Mouse (Mus musculus): ENCODE data around the gene Chd4.
"Not testable (repeated sequence)": the region's sequence is repeated elsewhere in the genome, so short reads cannot be mapped to it uniquely, and the experiment has no call there.

The Chd4 gene

GRCm38 (mm10) chr6:125160854-125161760, 65.3 kb downstream of the Chd4 start:
- peak; percentile 35 for DNase-seq (ENCODE audit: low spot score)

GRCm38 (mm10) chr6:125161971-125162370, 66.2 kb downstream of the Chd4 start:
- peak; percentile 55 for DNase-seq (ENCODE audit: low spot score)

GRCm38 (mm10) chr6:125162615-125163305, 67.0 kb downstream of the Chd4 start:
- DNase-seq (ENCODE audit: low spot score): not testable (repeated sequence)

- DNase-seq (ENCODE audit: low spot score): no peak
Observed at GRCm38 (mm10) chr6:125163801-125164657, 68.2 kb downstream of the Chd4 start.

GRCm38 (mm10) chr6:125164672-125165327, 69.0 kb downstream of the Chd4 start:
- no peak for DNase-seq (ENCODE audit: low spot score)

GRCm38 (mm10) chr6:125165328-125165891, 69.6 kb downstream of the Chd4 start:
- peak; percentile 95 for DNase-seq (ENCODE audit: low spot score)

GRCm38 (mm10) chr6:125166051-125166751, 70.4 kb downstream of the Chd4 start, which contains the start of gene Gapdh:
Gene Gapdh (minus strand): TSS chr6:125166467.
- DNase-seq (ENCODE audit: low spot score): peak; percentile 82

- DNase-seq (ENCODE audit: low spot score): peak; percentile 40
Observed at GRCm38 (mm10) chr6:125166861-125167650, 71.3 kb downstream of the Chd4 start.

GRCm38 (mm10) chr6:125168086-125168485, 72.3 kb downstream of the Chd4 start:
- no peak for DNase-seq (ENCODE audit: low spot score)

- no peak for DNase-seq (ENCODE audit: low spot score)
Observed at GRCm38 (mm10) chr6:125170194-125170593, 74.4 kb downstream of the Chd4 start.

GRCm38 (mm10) chr6:125172474-125172873, 76.7 kb downstream of the Chd4 start:
- no peak for DNase-seq (ENCODE audit: low spot score)

GRCm38 (mm10) chr6:125173256-125173655, 77.5 kb downstream of the Chd4 start:
- peak; percentile 46 for DNase-seq (ENCODE audit: low spot score)

GRCm38 (mm10) chr6:125175469-125175868, 79.7 kb downstream of the Chd4 start:
- no peak for DNase-seq (ENCODE audit: low spot score)

- DNase-seq (ENCODE audit: low spot score): no peak
Observed at GRCm38 (mm10) chr6:125179601-125180000, 83.8 kb downstream of the Chd4 start.

All from ovary, postnatal 36 days (tissue).